Mouse (Mus musculus): Measurements from ENCODE around the gene Chp2. TPM values are rescaled to one million over a fixed set of nuclear protein-coding genes. Genes with fewer than 3 reads are reported as not detected.

The Chp2 gene
- polyA plus RNA-seq, 1 experiment, result 3.3 TPM

GRCm38 (mm10) chr7:122251197-122252011 lies 32.1 kb downstream of the Chp2 start:
- Histone ChIP-seq H3K4me3 (replicated peaks; ENCODE audit: extremely low read depth, low read depth, low read length) (no peak overlapping the region), H3K4me1 (ENCODE audit: control insufficient read depth, insufficient read depth, low read length) (no peaks in the 10 kb centered on the region)
- DNase-seq, result peak; percentile 59
- 29% methylated on average over 21 of the region's 21 CpGs for WGBS
- no peak for TF ChIP-seq POLR2A (IDR thresholded peaks at IDR 0.05; ENCODE audit: borderline replicate concordance, extremely low read depth, low read depth, low read length)
- peak; percentile 78 for TF ChIP-seq CTCF (IDR thresholded peaks at IDR 0.05; ENCODE audit: insufficient read depth, low read length)

- no peak for DNase-seq
- Histone ChIP-seq H3K4me3 (replicated peaks; ENCODE audit: extremely low read depth, low read depth, low read length) (no peak overlapping the region), H3K4me1 (ENCODE audit: control insufficient read depth, insufficient read depth, low read length) (no peaks in the 10 kb centered on the region)
- TF ChIP-seq POLR2A (IDR thresholded peaks at IDR 0.05; ENCODE audit: borderline replicate concordance, extremely low read depth, low read depth, low read length) (no peak), CTCF (IDR thresholded peaks at IDR 0.05; ENCODE audit: insufficient read depth, low read length) (no peak)
- WGBS, result 61% methylated on average over 7 of the region's 7 CpGs
Measured at GRCm38 (mm10) chr7:122256722-122257121, 37.4 kb downstream of the Chp2 start.

DNA sequence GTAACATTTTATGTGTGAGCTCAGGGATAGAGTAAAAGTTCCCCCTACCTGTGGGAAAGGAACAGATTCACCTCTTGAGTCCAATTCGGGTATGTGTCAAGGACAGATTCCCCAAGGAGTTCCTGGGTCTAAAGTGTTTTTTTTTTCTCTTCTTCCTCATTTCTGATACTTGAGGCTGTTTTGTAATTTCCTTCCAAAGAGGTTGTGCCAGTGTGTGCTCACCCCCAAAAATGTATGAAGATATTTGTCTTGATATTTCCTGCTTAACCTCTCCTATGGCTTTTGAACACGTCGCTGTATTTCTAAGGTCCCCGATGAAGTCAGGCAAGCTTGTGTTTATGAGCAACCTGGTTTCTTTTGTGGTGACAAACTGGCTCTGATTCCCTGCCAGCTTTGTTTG lies 39.2 kb downstream of the Chp2 start:
- no peak overlapping the region for H3K4me3 ChIP-seq (replicated peaks; ENCODE audit: extremely low read depth, low read depth, low read length)
- WGBS, result 61% methylated on average over 4 of the region's 4 CpGs
- no peak for TF ChIP-seq POLR2A (IDR thresholded peaks at IDR 0.05; ENCODE audit: borderline replicate concordance, extremely low read depth, low read depth, low read length)
- no peak for TF ChIP-seq CTCF (IDR thresholded peaks at IDR 0.05; ENCODE audit: insufficient read depth, low read length)
- no peaks in the 10 kb centered on the region for H3K4me1 ChIP-seq (ENCODE audit: control insufficient read depth, insufficient read depth, low read length)
- no peak for DNase-seq

DNA sequence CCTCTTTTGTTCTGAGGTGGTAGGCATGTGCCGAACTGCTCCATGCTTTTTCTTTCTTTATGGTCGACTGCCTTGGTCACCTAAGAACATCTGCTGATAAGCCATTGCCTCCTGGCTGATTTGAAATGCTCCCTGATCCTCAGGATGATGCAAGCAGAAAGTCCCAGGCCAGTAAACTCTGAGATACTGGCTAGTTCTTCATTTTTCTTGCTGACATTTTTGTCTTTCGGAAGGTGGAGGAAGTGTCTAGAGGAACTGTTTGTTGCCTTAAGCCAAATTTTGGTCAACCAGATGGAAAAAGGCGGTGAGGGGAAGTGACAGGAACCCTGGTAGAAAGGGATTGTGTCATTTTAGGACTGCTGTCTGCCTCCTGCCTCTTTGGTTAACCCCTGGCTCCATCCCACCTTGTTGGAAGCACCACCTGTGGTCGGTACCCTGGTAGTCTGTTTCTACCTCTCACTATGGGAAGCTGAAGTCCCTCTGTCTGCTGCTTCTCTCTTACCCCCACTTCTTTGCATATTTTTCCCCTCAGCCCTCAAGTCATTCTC lies 40.8 kb downstream of the Chp2 start:
- DNase-seq, result no peak

GRCm38 (mm10) chr7:122268983-122269486 lies 49.7 kb downstream of the Chp2 start:
- TF ChIP-seq CTCF (IDR thresholded peaks at IDR 0.05; ENCODE audit: insufficient read depth, low read length) (no peak), POLR2A (IDR thresholded peaks at IDR 0.05; ENCODE audit: borderline replicate concordance, extremely low read depth, low read depth, low read length) (no peak)
- Histone ChIP-seq H3K4me1 (ENCODE audit: control insufficient read depth, insufficient read depth, low read length) (no peaks in the 10 kb centered on the region), H3K4me3 (replicated peaks; ENCODE audit: extremely low read depth, low read depth, low read length) (no peak overlapping the region)
- no peak for DNase-seq
- WGBS, result 29% methylated on average over 4 of the region's 4 CpGs

More for the DNA sequence above, 40.8 kb downstream of the Chp2 start:
- H3K4me3 ChIP-seq (replicated peaks; ENCODE audit: extremely low read depth, low read depth, low read length), result no peak overlapping the region
- TF ChIP-seq CTCF (IDR thresholded peaks at IDR 0.05; ENCODE audit: insufficient read depth, low read length) (no peak), POLR2A (IDR thresholded peaks at IDR 0.05; ENCODE audit: borderline replicate concordance, extremely low read depth, low read depth, low read length) (no peak)
- no peaks in the 10 kb centered on the region for H3K4me1 ChIP-seq (ENCODE audit: control insufficient read depth, insufficient read depth, low read length)
- WGBS, result 68% methylated on average over 5 of the region's 5 CpGs

DNA sequence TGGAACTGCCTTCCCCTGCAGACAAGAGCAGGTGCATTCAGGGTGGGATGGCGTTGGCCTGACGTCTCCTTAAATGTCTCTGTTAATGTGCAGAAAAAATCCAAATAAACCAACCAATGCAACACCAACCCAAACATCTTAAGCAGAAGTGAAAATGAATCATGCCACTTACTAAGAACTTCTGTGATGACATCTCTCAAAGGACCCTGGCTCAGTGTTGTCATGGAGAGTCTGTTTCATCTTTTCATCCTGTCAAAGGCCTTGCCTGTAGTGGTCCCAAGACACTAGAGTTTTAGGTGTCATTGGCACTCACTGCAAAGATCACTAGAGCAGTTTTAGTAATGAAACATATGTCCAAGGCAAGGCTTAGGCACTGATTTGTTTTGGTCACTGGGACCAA lies 53.0 kb downstream of the Chp2 start:
- no peak for TF ChIP-seq CTCF (IDR thresholded peaks at IDR 0.05; ENCODE audit: insufficient read depth, low read length)
- no peak for TF ChIP-seq POLR2A (IDR thresholded peaks at IDR 0.05; ENCODE audit: borderline replicate concordance, extremely low read depth, low read depth, low read length)
- DNase-seq, result no peak
- 79% methylated on average over 2 of the region's 2 CpGs for WGBS
- no peaks in the 10 kb centered on the region for H3K4me1 ChIP-seq (ENCODE audit: control insufficient read depth, insufficient read depth, low read length)
- H3K4me3 ChIP-seq (replicated peaks; ENCODE audit: extremely low read depth, low read depth, low read length), result no peak overlapping the region

Other genes with a start within 250 kb of the Chp2 start
- gene Cog7, start 237.8 kb upstream of the Chp2 start, polyA plus RNA-seq (2012; rRNA removed), result 25.6 and 29.7 TPM in 2 replicates
- gene Gga2, start 198.3 kb upstream of the Chp2 start, polyA plus RNA-seq (2012; rRNA removed), result 26.2 and 35.3 TPM in 2 replicates
- gene Ubfd1, start 152.3 kb upstream of the Chp2 start, polyA plus RNA-seq (2012; rRNA removed), result 17.5 and 21.1 TPM in 2 replicates
- gene Ears2, start 152.2 kb upstream of the Chp2 start, polyA plus RNA-seq (2012; rRNA removed), result 5.1 and 6.0 TPM in 2 replicates
- gene Ndufab1, start 117.6 kb upstream of the Chp2 start, polyA plus RNA-seq (2012; rRNA removed), result 150 and 268 TPM in 2 replicates
- gene Palb2, start 86.5 kb upstream of the Chp2 start, polyA plus RNA-seq (2012; rRNA removed), result 0.67 and 0.85 TPM in 2 replicates
- 52.0 and 59.1 TPM in 2 replicates for gene Dctn5, start 86.5 kb upstream of the Chp2 start, polyA plus RNA-seq (2012; rRNA removed)
- gene Plk1, start 60.1 kb upstream of the Chp2 start, polyA plus RNA-seq (2012; rRNA removed), result 2.3 and 3.1 TPM in 2 replicates
- 0.72 and 1.3 TPM in 2 replicates for gene Ern2, start 33.3 kb upstream of the Chp2 start, polyA plus RNA-seq (2012; rRNA removed)
- 7.8 and 10.9 TPM in 2 replicates for gene Prkcb, start 69.3 kb downstream of the Chp2 start, polyA plus RNA-seq (2012; rRNA removed)